Mouse (Mus musculus): Measurements from ENCODE around the gene Magi2.

Magi2 gene

DNA sequence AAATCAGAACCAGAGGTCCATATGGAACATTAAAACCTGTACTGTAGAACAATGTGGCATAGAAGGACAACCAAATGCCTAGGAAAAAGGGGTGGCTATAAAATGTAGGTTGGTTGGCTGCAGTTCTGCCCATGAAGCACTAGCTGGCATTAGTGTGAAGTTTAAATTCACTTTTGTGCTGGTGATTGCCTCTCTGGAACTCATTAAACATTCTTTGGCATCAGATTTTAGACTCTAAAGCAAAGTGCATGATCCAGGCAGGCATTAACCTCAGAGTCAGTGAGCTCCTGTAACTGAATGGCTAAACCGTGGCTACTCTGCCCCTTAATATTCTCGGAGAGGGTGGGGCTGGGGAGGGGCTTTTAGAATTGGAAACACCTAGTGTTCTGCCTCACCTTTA lies 706.4 kb downstream of the Magi2 start:
- no peak for DNase-seq (ENCODE audit: low spot score in 2 of 2)

DNA sequence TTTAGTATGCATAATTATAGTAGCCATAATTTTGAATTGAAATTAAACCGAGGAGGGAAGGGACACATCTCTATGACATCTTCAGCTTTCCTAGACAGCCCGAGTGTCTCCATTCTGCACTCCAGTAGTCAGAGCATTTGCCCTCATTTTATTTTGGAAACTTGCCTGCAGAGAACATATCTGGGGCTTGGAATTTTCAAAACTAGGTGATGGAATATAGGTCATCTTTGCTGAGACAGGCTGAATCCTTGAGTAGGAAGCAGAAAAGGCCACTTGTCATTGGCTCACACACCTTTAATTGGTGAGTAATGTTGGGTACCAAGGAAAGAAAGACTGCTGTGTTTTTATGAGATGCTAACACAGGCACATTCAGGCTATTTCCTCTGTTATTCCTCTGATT lies 724.3 kb downstream of the Magi2 start:
- DNase-seq (ENCODE audit: low spot score in 2 of 2), result no peak

DNA sequence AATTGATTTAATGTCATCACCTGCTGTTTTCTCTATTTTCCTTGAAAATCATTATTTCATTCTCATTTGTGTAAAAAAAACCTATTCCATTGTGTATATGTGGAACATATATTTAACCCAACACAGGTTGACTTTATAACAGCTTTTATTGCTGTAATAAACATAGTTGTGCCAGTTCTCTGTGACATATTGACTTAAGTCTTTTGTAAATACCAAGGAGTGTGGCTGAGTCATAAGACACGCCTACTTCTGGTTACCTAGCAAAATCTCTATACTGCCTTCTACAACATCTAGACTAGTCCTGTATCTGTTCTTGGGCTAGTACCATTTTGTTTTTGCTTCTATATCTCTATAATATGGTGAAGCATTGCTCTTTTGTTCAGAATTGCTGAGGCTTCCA lies 737.3 kb downstream of the Magi2 start:
- no peak for DNase-seq (ENCODE audit: low spot score in 2 of 2)

DNA sequence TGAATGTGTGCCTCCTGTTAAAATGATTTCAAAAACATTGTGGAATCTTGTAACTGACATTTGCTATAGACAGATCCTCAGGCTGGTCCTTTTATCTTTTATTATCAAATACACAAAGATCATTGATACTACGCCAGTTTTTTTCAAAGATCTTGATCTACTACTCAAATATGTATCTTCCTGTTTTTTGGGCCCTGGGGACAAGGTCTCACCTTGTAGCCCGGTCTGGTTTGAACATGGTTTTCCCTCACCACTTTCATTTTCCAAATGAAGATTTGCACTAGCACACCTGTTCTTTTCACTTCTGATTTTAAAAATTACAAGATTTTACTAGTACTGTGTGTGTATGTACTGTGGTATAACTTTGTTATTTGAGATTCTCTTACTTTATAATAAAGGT lies 745.9 kb downstream of the Magi2 start:
- DNase-seq (ENCODE audit: low spot score in 2 of 2), result no peak

DNA sequence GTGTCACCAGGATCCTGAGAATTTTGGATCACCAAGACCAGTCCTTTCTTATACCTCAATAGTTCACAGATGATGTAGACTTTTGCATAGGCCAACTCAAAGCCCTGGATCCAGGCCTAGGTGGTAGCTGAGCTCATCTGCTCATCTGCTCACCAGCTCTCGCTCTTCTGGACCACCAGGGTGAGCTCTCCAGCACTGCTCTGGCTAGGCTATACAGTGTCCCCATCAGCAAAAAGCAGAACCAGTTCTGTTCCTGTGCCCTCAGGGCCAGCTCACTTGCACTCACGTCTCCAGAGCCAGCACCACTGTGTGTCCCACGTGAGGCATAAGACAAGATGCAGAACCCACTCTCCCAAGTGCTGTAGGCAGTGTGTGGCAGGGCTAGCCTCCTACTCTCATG lies 747.0 kb downstream of the Magi2 start:
- no peak for DNase-seq (ENCODE audit: low spot score in 2 of 2)

DNA sequence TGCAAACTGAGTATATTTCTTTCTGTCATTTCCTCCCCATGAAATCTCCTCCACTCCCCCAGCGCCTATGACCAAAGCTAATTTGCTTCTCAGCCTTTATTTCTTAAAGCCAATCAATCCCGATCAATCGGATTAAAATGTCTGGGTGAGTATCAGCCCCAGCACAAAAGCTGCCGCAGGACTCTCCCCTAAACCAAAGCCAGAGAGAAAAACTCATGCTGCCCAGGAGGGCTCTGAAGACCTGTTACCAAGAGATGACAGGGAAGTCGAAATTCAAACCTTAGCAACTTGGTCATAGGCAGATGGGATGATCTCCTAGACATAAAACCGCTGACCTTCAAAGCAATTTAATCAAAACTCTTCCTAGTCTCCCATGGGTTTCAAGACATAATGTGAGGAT lies 754.7 kb downstream of the Magi2 start:
- no peak for DNase-seq (ENCODE audit: low spot score in 2 of 2)

DNA sequence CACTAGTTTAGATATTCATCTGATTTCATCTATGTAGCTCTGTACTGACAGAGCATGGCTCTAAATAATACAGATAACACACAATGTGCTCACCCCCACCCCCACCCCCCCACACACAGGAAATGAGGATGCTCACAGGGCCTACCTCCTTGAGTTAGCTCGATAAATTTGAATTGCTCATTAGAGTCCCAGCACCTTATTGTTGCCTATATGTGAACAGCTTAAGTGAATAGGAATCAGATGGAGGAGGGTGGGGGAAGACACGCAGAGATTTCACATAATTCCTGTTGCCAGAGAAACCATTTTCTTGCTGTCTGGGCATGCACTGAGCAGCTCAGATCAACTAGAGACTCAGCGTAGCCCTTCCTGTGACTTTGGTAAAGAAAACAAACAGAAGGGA lies 755.2 kb downstream of the Magi2 start:
- no peak for DNase-seq (ENCODE audit: low spot score in 2 of 2)

DNA sequence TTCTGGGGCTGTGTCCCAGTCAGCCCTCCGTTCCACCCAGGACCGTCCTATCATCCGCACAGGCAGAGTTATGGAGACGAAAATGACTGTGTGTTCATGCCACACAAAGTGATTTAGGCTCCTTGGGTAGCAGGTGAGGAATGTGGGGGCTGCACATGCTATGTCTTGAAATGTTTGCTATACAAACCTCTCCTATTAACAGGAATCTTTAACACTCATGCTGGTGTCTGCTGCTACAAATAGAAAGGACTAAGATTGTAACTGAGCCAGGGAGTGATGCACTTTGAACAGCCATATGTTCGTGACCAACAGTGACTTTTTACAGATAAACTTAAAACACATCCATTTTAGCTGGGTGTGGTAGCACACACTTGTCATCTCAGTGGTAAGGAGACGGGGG lies 772.6 kb downstream of the Magi2 start:
- DNase-seq (ENCODE audit: low spot score in 2 of 2), result no peak

DNA sequence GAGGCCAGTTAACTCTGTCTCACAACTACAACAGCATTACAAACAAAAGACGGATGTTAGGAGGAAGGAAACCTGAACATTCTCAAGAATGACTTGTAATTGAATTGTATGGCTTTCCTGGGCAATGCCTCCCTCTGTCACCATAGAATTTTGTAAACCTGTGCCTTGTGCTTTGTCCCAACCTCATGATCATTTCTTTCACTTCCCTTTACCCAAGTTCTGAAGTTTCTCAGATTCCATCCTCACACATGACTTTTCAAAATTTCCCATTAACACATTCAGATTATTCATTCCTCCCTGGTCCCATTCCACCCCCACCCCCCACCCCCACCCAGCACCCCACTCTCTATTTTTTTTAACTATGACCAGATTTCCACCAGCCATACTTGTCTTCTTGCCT lies 773.1 kb downstream of the Magi2 start:
- no peak for DNase-seq (ENCODE audit: low spot score in 2 of 2)

DNA sequence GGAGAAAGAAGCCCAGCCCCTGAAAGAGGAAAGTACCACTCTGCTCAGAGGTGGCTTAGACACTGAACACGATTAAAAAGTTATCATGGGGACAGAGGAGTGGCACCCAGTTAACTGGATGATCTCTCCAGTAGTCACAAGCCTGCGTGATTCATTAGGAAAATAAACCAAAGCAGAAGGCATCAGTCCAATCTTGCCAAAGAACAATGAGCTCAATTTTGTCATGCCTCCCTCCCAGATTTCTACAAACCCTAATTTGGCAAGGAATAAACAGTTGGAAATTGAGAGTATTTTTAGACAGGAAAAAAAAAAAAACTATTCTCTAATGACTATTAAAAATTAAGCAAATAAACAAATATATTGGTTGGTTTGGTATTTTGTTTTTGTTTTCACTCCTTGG lies 779.8 kb downstream of the Magi2 start:
- DNase-seq (ENCODE audit: low spot score in 2 of 2), result no peak

DNA sequence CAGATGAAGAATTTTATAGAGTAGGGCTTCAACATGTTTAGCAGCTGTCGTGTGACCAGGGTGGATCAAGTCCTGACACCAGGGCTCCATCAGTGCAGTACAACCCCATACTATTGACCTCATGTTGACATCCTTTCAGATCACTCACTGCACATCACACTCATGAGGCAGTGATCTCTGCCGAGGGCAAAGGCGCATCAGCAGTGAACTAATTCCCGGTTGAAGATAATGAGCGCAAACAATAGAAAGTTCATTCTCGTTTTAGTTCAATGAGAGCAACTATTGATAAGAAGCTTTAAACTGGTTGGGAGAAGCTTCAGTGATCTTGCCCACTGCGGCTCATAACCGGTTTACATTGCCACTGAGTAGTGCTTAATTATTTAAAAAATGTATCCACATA lies 780.4 kb downstream of the Magi2 start:
- DNase-seq (ENCODE audit: low spot score in 2 of 2), result no peak

DNA sequence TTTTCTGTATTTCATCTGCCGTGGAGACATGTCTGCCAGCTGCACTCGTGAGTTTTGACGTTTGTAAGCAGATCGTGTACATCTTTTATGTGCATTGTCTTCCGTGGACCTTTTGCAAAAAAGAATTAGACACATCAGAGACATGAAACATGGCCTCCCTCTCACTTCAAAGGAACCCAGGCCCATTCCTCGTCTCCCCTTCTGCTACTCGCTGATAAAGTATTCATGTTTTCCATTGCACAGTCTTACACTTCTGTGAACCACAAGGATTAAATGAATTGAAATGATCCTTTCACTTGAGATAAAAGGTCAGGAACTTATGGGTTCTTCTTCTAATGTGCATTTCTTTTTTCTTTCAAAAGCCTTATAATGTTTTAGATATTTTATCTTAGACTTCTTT lies 783.4 kb downstream of the Magi2 start:
- DNase-seq (ENCODE audit: low spot score in 2 of 2), result no peak

DNA sequence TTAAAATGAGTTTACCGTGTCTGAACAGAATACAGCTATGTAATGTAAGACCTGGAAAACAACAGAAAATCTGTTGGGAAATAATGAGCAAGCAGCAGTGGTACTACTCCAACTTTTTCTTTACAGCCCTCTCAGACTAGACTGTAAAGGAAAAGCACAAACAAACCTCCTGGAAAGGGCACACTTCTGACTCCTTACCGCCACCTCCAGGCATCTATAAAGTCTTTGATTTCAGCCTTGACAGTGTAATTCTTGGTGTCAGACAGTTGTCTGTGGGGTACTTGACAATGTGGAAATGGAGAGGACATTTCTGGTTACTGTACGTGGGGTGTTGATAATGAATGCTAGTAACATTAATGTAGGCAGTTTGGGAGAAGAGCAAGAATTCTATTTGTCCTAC lies 791.2 kb downstream of the Magi2 start:
- no peak for DNase-seq (ENCODE audit: low spot score in 2 of 2)

DNA sequence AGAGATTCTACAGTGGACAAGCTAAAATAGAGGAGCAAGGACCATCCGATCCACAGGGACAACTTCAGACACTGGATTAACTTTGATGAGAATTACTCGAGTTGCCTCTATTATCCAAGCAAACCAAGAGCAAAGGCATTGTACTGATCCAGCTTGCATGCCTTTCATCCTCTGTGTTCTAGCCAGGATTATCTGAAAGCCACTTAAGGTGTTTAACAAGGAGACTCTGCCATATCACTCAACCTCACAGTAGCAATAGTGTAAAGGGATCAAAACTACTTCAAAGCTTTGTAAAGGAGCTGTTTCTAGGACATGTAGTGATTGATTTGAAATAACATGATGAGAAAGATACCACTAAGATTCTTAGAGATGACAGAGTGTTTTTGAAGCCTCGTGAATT lies 819.8 kb downstream of the Magi2 start:
- no peak for DNase-seq (ENCODE audit: low spot score in 2 of 2)

DNA sequence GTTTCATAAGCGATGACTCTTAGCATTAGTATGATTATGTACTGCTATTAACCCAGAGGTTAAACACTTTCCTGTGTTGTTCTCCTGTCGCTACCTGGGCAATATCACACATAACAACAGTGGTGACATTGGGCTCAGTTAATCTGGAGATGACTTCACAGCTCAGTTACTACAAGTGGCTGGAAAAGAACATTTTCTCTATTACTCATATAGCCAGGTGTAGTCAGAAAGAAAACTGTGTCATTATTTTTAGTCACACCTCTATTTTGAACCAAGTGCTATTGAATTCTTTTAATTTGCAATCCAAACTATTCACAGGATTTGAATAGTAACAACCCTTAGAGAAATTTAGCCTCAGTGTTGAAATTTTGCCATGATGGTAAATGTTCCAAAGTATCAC lies 821.5 kb downstream of the Magi2 start:
- no peak for DNase-seq (ENCODE audit: low spot score in 2 of 2)

DNA sequence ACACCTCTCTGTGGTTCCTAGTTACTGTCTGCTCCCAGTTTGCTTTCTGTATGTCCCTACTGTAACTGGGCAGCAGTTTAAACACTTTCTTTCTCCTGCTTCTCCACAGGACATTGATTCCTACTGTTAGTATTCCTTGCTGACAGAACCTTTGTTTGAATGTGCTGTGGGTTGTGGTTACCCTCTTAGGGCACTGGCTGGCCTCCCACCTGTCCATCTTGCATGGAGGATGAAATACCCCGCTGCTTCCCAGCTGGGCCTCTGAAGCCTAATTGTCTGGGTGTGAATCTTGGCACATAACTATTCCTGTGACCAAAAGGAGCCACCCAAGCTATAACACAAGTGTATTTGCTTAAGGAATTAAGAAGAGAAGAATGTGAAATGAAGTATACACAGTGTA lies 823.4 kb downstream of the Magi2 start:
- no peak for DNase-seq (ENCODE audit: low spot score in 2 of 2)

DNA sequence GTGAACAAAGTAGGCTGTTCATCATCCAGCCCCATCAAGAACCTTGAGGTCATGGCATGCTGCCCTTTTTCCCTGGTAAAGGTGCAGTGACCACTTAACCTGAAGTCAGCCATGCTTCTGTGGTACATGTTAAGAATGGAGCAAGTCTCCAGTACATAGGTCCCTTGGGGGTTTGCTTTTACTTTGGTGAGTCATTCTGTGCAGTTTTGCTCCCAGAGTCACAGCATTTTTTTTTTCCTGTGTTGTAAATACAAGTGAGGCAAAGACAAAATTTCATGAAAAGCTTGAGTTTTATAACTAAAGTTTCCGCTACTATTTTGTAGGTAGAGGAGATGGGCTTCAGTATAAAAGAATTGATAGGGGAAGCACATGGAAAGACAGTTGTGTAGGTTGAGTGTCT lies 828.2 kb downstream of the Magi2 start:
- no peak for DNase-seq (ENCODE audit: low spot score in 2 of 2)

DNA sequence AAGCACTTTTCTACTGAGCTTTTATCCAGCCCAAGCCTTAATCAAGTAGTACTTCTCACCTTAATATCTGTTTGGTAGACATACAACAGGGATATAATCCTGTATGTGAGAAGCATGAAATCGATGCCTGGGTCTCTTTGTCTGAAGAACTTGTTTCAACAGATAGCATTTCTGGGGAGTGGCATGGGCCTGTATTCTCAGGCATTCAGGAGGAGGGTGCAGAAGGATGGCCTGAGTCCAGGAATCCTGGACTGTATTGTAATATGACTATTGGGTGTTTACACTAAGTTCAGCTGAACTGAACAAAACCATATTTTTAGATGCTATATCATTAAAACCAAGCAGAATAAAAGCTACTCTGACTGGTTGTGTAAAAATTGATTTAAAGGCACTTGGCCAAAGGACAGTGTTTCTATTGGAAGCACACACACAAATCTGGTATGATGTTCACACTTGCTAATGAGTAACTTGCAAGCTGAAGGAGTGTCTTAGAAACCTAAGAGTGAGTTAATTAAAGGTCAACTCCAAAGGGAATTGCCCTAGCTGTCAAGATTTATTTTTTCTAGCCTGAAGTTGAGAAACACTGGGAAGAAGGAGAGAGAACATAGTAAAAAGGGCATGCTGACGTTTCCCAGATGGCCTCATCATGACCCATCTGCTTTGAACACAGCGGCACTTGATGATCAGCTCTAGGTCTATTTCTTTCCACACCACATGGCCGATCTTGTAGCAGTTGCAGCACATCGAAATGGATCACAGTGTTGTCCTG lies 829.4 kb downstream of the Magi2 start:
- no peak for DNase-seq (ENCODE audit: low spot score in 2 of 2)

DNA sequence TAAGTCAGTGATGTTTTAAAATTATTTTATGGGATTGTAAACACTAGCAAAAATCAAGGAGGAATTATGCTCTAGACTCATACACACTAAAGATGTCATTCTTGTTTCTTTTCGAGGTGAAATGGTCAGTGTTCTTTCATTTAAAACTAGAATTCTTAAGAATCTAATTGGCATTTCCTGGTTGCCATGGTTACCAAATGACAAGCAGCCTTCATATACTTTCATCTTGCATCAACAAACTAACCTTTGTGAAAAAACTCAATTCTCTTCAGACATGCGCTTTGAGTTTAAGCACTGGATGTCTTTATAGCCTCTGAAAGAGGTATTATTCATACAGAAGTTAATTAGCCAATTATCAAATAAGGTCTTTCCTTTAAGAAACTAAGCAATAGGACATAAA lies 830.0 kb downstream of the Magi2 start:
- DNase-seq (ENCODE audit: low spot score in 2 of 2), result no peak

DNA sequence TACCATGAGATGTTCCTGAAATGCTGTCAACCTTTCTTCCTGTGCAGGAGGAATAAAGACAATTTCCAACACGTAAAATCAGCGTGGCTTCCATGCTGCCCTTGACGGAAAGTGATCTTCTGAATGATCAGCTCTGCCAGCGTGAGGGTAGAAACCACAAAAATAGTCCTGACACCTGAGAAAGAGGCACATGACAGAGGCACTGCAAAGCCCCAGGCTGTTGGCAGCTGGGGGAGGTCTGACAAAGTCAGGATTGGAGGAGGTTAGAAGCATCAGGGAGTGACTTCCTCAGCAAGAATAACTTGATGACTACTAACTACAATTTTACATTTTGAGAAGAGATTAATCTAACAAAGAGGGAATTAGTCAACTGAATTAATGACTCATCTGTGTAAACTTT lies 835.2 kb downstream of the Magi2 start:
- no peak for DNase-seq (ENCODE audit: low spot score in 2 of 2)

DNA sequence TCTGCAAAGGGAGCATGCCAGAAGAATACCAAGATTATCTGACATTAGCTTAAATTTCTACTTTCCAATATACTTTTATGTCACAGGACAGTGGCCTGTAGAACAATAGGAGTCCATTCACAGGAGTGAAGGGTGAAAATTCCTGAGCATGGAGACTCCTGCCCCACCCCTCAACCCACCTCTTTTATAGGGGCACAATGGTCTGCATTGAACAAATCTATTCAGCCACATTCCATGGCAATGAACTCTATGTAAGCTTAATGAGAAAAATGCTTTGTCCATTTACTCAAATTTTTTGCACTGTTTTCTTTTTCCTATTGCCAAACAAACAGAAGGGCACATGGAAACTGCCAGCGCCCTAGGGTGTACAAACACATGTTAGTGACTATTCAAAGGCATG lies 838.2 kb downstream of the Magi2 start:
- DNase-seq (ENCODE audit: low spot score in 2 of 2), result no peak

DNA sequence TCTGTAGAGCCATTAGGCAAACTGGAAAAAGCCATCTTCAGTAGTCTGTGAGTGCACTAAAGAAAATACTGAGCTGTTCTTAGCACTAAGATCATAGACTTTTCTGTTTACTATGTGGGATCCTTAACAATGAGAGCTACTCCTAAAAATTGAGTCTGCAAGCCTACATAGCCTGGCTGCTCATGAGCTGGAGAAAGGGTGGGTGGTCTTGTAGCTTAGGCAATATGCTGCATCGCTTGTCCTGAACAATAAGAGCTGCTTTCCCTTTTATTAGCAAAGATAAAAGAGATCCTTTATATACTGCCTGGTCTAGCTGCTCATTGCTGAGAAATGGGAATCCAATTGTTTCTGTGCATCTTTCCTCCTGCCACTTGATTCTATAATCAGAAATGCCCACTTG lies 841.7 kb downstream of the Magi2 start:
- no peak for DNase-seq (ENCODE audit: low spot score in 2 of 2)

DNA sequence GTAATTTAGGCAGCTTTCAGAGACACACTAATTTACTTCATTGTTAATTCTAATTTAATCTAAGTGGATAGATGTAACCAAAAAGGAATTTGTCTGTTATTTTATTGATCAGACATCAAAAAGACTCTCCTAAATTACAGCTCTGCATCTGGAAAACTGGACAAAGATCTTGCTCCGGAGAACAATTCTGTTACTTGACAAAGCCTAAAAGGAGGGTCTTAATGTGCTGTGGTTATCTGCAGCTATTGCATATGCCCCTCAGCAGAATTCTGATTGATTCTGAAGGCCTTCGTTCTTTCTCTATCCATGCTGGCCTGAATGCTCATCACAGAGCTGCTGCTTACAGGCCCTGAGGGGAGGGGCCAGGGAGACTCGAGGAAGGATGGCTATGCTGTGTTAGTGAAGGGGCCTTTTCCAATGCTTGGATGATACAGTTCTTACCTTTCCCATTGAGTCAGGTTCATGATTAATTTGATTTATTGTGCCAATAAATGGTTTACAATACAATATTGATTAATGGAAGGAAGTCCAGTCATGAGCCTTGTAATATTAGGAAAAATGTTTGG lies 842.2 kb downstream of the Magi2 start:
- DNase-seq (ENCODE audit: low spot score in 2 of 2), result no peak

DNA sequence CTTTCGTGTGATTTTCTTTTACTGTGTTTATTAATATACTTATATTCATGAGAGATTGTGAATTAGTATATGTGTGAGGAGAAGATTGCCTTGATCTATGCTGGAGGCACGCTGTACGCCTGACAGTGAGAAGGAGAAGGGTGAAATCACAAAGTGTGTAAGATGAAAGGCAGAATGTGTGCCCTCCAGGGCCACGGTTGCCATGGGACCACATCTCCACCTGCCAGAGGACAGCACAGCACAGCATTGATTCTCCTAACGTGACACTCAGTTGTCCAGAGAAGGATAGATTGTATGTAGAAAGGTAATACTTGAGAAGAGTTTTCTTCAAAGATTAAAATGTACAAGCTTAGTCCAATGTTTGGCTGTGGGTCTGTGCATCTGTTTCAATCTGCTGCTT lies 847.3 kb downstream of the Magi2 start:
- DNase-seq (ENCODE audit: low spot score in 2 of 2), result no peak

All from spleen, postnatal 36 days (tissue).